Mouse (Mus musculus): ENCODE measurements at regions not wholly inside any gene's neighbourhood (a gene's known extent, or its start where the extent isn't known, plus 50 kb on each side); places are given as distances from the start of the nearest gene placed in this dataset.
A peak's percentile ranks its signal among the peaks of the same experiment; 100 is the strongest.

DNA sequence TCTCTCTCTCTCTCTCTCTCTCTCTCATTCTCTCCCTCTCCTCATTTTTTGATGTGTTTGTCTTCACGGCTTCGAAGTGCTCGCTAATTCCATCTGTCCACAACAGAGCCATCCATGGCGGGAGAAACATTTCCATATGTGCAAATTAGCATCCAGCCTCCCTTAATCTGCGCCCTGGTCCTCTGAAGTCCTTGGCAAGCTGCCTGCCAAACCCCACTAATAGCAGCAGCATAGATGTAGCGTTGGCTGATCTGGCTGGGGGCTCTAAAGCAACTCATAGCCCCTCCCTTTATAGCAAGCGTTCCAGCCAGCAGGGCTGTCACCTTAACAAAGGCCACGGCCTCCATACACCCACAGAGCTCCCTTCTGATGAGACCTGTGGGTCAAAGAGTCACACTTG is 272.3 kb upstream of the 3110018I06Rik start:
- no peak overlapping the region for H3K4me2 ChIP-seq (ENCODE audit: low read depth, low read length)

GRCm38 (mm10) chr12:107221276-107221970 is 267.0 kb upstream of the 3110018I06Rik start:
- TF ChIP-seq EP300 (IDR thresholded peaks at IDR 0.05; ENCODE audit: low read depth) (no peak), CTCF (IDR thresholded peaks at IDR 0.05; ENCODE audit: low read depth) (no peak)
- ATAC-seq (no peak), DNase-seq (no peak)
- H3K9ac ChIP-seq (replicated peaks), result no peak overlapping the region
- H3K36me3 ChIP-seq (replicated peaks; ENCODE audit: insufficient read depth, low read length), result no peaks in the 10 kb centered on the region
- no peaks in the 10 kb centered on the region for H3K27me3 ChIP-seq (ENCODE audit: insufficient read depth, low read length)
- H3K27ac ChIP-seq (ENCODE audit: low read depth), result no peak overlapping the region
- H3K4me2 ChIP-seq (ENCODE audit: low read depth, low read length), result no peak overlapping the region
- no peak overlapping the region for H3K4me3 ChIP-seq (ENCODE audit: low read depth, low read length)
- no peaks in the 10 kb centered on the region for H3K9me3 ChIP-seq (ENCODE audit: low read length)
- WGBS (ENCODE audit: insufficient replicate concordance), result 61% methylated on average over 7 of the region's 7 CpGs
- H3K4me1 ChIP-seq (ENCODE audit: insufficient read depth), result no peaks in the 10 kb centered on the region

More for the DNA sequence above, 272.3 kb upstream of the 3110018I06Rik start:
- no peak overlapping the region for H3K4me3 ChIP-seq (ENCODE audit: low read depth, low read length)
- H3K9me3 ChIP-seq (ENCODE audit: low read length), result no peaks in the 10 kb centered on the region
- no peak overlapping the region for H3K9ac ChIP-seq (replicated peaks)
- DNase-seq (no peak), ATAC-seq (no peak)
- H3K36me3 ChIP-seq (replicated peaks; ENCODE audit: insufficient read depth, low read length), result no peaks in the 10 kb centered on the region
- no peaks in the 10 kb centered on the region for H3K4me1 ChIP-seq (ENCODE audit: insufficient read depth)
- TF ChIP-seq CTCF (IDR thresholded peaks at IDR 0.05; ENCODE audit: low read depth), result no peak
- TF ChIP-seq EP300 (IDR thresholded peaks at IDR 0.05; ENCODE audit: low read depth), result no peak
- no peak overlapping the region for H3K27ac ChIP-seq (ENCODE audit: low read depth)
- 57% methylated on average over 8 of the region's 8 CpGs for WGBS (ENCODE audit: insufficient replicate concordance)
- no peaks in the 10 kb centered on the region for H3K27me3 ChIP-seq (ENCODE audit: insufficient read depth, low read length)

DNA sequence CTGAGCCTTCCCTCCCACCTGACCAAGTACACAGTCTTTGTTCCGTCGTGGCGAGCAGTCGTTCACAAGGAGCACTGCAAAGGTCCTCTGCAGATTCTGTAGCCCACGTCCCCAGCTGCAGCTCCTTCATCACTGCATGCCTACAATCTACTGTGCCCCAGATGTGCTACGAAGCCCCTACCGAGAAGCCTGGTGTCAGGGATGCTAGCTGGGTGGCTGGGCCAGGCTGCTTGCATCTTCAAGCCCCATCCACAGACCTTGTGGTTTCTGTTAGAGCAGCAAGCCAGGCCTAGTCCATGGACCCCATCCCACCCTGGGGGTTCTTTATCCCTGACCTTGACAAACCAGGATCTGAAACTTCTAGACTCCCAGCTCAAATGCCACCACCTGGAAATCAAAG is 266.3 kb upstream of the 3110018I06Rik start:
- Histone ChIP-seq H3K9me3 (ENCODE audit: low read length) (0 out of 2 replicates have a peak, but pooled peaks cover 2% of the 10 kb centered on the region), H3K36me3 (replicated peaks; ENCODE audit: insufficient read depth, low read length) (no peaks in the 10 kb centered on the region), H3K4me2 (ENCODE audit: low read depth, low read length) (no peak overlapping the region), H3K27me3 (ENCODE audit: insufficient read depth, low read length) (no peaks in the 10 kb centered on the region), H3K4me1 (ENCODE audit: insufficient read depth) (no peaks in the 10 kb centered on the region), H3K27ac (ENCODE audit: low read depth) (no peak overlapping the region), H3K4me3 (ENCODE audit: low read depth, low read length) (no peak overlapping the region), H3K9ac (replicated peaks) (no peak overlapping the region)
- ATAC-seq, result no peak
- DNase-seq, result no peak
- 67% methylated on average over 7 of the region's 7 CpGs for WGBS (ENCODE audit: insufficient replicate concordance)
- TF ChIP-seq CTCF (IDR thresholded peaks at IDR 0.05; ENCODE audit: low read depth), result no peak
- TF ChIP-seq EP300 (IDR thresholded peaks at IDR 0.05; ENCODE audit: low read depth), result no peak

DNA sequence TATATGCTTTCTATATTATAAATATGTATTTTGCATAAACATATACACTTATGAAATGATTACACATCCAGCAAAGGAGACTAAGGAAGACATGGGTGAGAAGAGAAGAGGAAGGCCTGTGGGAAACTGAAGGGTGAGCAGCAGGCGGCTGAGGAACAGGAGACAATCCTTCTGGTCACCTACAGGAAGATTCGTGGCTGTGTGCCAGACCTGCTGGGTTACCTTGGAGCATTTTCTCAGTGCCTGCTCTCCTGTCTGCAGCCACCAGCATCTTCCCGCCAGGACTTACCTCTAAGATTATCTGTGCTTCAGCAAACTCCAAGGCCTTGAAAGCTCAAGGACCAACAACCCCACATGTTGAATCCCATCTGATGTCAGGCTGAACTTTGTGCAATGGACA is 258.3 kb upstream of the 3110018I06Rik start:
- no peak overlapping the region for H3K27ac ChIP-seq (ENCODE audit: low read depth)
- WGBS (ENCODE audit: insufficient replicate concordance), result 75% methylated on average over 3 of the region's 3 CpGs
- no peaks in the 10 kb centered on the region for H3K4me1 ChIP-seq (ENCODE audit: insufficient read depth)
- ATAC-seq, result no peak
- no peaks in the 10 kb centered on the region for H3K36me3 ChIP-seq (replicated peaks; ENCODE audit: insufficient read depth, low read length)
- H3K9me3 ChIP-seq (ENCODE audit: low read length), result 0 out of 2 replicates have a peak, but pooled peaks cover 4% of the 10 kb centered on the region
- no peak overlapping the region for H3K4me2 ChIP-seq (ENCODE audit: low read depth, low read length)
- TF ChIP-seq CTCF (IDR thresholded peaks at IDR 0.05; ENCODE audit: low read depth) (no peak), EP300 (IDR thresholded peaks at IDR 0.05; ENCODE audit: low read depth) (no peak)
- no peak for DNase-seq
- no peak overlapping the region for H3K4me3 ChIP-seq (ENCODE audit: low read depth, low read length)
- H3K9ac ChIP-seq (replicated peaks), result no peak overlapping the region
- H3K27me3 ChIP-seq (ENCODE audit: insufficient read depth, low read length), result no peaks in the 10 kb centered on the region

DNA sequence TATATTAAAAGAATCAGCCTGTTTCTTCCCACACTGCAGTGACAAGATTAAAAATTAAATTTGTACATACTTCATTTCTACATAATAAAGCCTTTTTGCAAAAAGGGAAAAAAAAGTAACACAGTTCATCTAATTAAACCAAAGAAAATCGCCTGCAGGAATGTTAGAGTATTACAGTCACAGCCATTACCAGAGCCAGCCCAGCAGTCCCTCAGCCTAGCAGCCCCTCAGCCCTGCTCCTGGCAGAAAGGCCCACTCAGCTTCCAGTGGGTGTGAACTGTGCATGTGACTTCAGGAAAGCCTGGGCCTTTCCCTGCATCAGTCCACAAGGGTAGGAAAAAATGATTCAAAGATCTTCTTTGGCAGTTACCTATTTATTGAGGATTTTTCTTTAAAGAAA is 256.8 kb upstream of the 3110018I06Rik start:
- 27% methylated on average over 1 of the region's 1 CpGs for WGBS (ENCODE audit: insufficient replicate concordance)
- Histone ChIP-seq H3K27me3 (ENCODE audit: insufficient read depth, low read length) (no peaks in the 10 kb centered on the region), H3K4me2 (ENCODE audit: low read depth, low read length) (no peak overlapping the region), H3K9ac (replicated peaks) (no peak overlapping the region), H3K4me3 (ENCODE audit: low read depth, low read length) (no peak overlapping the region), H3K36me3 (replicated peaks; ENCODE audit: insufficient read depth, low read length) (no peaks in the 10 kb centered on the region), H3K4me1 (ENCODE audit: insufficient read depth) (no peaks in the 10 kb centered on the region), H3K27ac (ENCODE audit: low read depth) (no peak overlapping the region), H3K9me3 (ENCODE audit: low read length) (0 out of 2 replicates have a peak, but pooled peaks cover 4% of the 10 kb centered on the region)
- ATAC-seq, result no peak
- DNase-seq, result no peak
- TF ChIP-seq EP300 (IDR thresholded peaks at IDR 0.05; ENCODE audit: low read depth) (no peak), CTCF (IDR thresholded peaks at IDR 0.05; ENCODE audit: low read depth) (no peak)

DNA sequence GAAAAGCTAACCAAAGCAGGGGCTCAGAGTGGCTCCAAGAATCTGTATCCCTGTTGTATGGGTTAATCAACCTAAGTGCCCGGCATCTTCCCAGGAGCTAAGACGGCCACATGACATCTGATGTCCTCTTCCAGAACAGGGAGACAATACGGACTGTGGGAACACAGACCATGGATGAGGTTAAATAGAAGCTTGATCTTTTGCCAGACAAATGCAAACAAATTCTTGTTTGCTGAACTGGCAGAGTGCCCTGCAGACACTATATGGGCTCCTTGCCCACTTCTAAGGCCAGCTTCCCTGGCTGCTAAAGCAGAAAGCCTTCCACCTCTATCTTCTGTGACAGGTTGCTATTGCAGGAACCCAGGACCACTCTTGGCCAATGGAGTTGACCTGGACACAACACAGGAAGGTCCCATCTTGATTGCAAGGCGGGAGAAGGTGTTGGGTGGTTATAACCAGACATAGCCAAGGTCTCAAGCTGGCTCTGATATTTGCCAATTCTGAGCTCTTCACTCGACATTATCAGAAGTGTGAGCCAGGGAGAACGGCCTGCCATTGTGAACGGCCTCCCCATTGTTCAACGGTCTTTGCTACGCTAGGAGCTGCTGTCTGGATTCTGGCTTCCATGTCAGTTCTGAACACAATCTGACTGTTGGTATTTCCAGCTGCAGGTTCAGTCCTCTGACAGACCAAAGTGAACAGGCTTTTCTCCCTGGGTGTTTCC is 237.5 kb upstream of the 3110018I06Rik start:
- H3K9ac ChIP-seq (replicated peaks), result no peak overlapping the region
- no peaks in the 10 kb centered on the region for H3K4me1 ChIP-seq (ENCODE audit: insufficient read depth)
- H3K27me3 ChIP-seq (ENCODE audit: insufficient read depth, low read length), result no peaks in the 10 kb centered on the region
- TF ChIP-seq CTCF (IDR thresholded peaks at IDR 0.05; ENCODE audit: low read depth) (no peak), EP300 (IDR thresholded peaks at IDR 0.05; ENCODE audit: low read depth) (no peak)
- no peaks in the 10 kb centered on the region for H3K9me3 ChIP-seq (ENCODE audit: low read length)
- H3K36me3 ChIP-seq (replicated peaks; ENCODE audit: insufficient read depth, low read length), result no peaks in the 10 kb centered on the region
- H3K4me3 ChIP-seq (ENCODE audit: low read depth, low read length), result no peak overlapping the region
- ATAC-seq, result no peak
- H3K27ac ChIP-seq (ENCODE audit: low read depth), result no peak overlapping the region
- 70% methylated on average over 9 of the region's 9 CpGs for WGBS (ENCODE audit: insufficient replicate concordance)
- peak; percentile 42 for DNase-seq
- H3K4me2 ChIP-seq (ENCODE audit: low read depth, low read length), result no peak overlapping the region

Data from liver, postnatal 0 days (tissue).